Mouse (Mus musculus): Measurements from ENCODE around the gene Nadk2.

Nadk2 gene

GRCm38 (mm10) chr15:9130772-9131498 is 59.9 kb downstream of the Nadk2 start:
- DNase-seq (ENCODE audit: low read depth, low spot score) = peak; percentile 13

DNA sequence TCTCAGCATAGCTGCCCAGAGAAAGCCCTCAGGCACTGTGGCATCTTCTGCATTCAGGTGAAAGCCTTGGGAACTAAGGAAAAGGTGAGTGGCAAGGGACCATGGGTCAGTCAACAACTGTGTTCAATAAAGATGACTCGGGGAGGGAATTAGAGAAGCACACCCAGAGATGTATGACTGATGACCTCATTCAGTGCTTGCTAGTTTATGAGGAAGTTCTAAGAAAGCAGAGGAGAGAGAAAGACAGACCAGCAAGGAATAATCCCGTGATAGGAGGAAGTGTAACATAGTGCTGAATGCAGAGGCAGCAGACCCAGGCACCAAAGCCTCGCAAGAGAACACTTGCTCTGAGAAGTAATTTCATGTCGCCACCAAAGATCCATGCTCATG is 60.4 kb downstream of the Nadk2 start:
- DNase-seq (ENCODE audit: low read depth, low spot score) = peak; percentile 19

- DNase-seq (ENCODE audit: low read depth, low spot score) = no peak
Observed at GRCm38 (mm10) chr15:9132693-9133443, 61.8 kb downstream of the Nadk2 start.

- peak; percentile 14 for DNase-seq (ENCODE audit: low read depth, low spot score)
Observed at GRCm38 (mm10) chr15:9134891-9135507, 63.9 kb downstream of the Nadk2 start.

DNA sequence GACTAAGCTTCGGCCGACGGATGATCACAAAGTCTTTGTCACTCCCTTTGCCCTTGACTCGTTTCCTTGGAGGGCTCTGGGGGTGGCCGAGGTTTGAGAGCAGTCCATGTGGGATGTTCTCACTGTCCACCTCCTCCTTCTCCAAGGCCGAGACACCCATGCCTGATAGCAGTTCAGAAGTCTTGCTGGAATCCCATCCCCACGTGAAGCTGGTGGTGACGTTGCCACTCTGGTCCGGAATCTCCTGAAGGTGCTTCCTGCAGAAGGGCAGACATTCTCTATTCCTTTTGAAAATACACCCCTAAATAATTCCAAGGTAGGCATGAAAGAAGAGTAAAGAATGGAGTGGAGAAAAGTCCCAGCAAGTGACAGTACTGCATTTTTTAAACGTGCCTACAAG is 68.4 kb downstream of the Nadk2 start:
- no peak for DNase-seq (ENCODE audit: low read depth, low spot score)

GRCm38 (mm10) chr15:9140252-9140680 is 69.2 kb downstream of the Nadk2 start, which contains the start of gene Lmbrd2:
Gene Lmbrd2 (plus strand): TSS chr15:9140550.
- peak; percentile 91 for DNase-seq (ENCODE audit: low read depth, low spot score)

DNA sequence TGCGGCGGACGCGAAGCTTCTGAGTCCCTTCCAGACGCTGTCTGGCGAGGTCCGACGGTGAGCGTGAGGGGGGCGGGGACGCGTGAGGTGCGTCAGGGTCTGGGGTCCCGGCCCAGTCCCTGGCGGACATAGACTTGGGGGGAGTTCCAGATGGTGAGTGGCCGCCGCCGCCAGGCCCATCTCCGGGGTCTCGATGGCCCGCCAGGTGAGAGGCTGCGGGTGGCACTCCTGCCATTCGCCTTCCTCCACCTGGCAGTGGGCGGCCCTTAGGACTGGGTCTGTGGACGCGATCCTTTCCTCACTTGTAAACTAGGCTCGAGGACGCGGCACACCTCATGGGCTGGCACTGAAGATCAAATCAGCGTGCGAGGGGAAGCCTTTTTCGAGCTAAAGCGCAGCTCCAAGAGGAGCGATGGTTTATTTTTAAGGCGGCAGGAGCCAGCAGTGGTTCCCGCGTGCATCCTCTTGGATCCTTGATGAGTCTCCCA is 69.7 kb downstream of the Nadk2 start:
- peak; percentile 12 for DNase-seq (ENCODE audit: low read depth, low spot score)

DNA sequence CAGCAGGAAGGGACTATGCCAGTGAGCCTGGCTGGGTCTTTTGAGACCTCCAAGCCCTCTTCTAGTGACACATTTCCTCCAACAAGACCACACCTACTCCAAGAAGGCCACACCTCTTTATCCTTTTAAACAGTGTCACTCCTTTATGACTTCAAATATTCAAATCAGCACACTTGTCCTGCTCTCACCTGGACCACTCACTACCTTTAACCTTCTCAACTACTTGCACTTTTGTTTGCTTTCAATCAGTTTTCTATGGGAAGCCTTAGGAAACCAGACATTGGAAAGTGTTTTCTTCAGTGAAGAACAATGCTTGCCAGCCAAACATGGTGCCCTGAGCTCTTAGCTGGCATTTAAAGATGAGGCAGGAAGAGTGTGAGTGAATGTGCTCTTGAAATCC is 84.3 kb downstream of the Nadk2 start, which contains the start of gene Skp2:
Gene Skp2, minus strand, starts transcription at position 101 of the 400 bp plus-strand sequence.
- no peak for DNase-seq (ENCODE audit: low read depth, low spot score)

Data from skeletal muscle tissue, adult 2 months (tissue).